19 mouse cellular contexts compared by ENCODE assay signal in genomic region chr17:5556568-5556967, GRCm38 (mm10).
DNase-seq lines count a peak whose midpoint lies in the region; ATAC-seq and TF ChIP-seq lines count a peak whose summit lies in the region.
"Had no signal": no experiment of that assay in that cellular context is flagged by ENCODE, and none has a peak within 500 bp of the region (broad histone marks: within the 10 kb centered on the region; RNA-seq: fewer than 3 reads in every experiment).

No protein-coding gene starts in this region.

- intact Hi-C loops in left cerebral cortex, postnatal 4 days (cut with DNase I) = no loop called here
- intact Hi-C loops in left cerebral cortex, postnatal 14 days (cut with DNase I) = no loop called here
- intact Hi-C loops in gastrocnemius, adult 2 months (cut with DNase I) = no loop called here

- no peak overlapping the region for H3K4me3 ChIP-seq in gastrocnemius, adult 2 months
- H3K4me3 ChIP-seq: embryonic facial prominence, embryonic 12.5 days; heart, embryonic 15.5 days; limb, embryonic 12.5 days; midbrain, embryonic 12.5 days; neural tube, embryonic 12.5 days had no signal

- peak; percentile 86 for ATAC-seq in cerebellum, adult (ENCODE audit: insufficient number of reproducible peaks, low FRiP score, low TSS enrichment)
- ATAC-seq: hindbrain, embryonic 16.5 days; intestine, embryonic 16.5 days had no signal

- DNase-seq in left cerebral cortex, postnatal 4 days = peak; percentile 56
- DNase-seq in left cerebral cortex, postnatal 14 days (ENCODE audit: low spot score in 2 of 2) = no peak
- DNase-seq in brain, adult 2 months (ENCODE audit: low read depth, low spot score) = peak; percentile 95
- DNase-seq in cerebellum, adult 9-10 months = peak; percentile 93
- no peak for DNase-seq in gastrocnemius, postnatal 10 days
- no peak for DNase-seq in gastrocnemius, adult 2 months
- no peak for DNase-seq in thymus, adult 18-20 months
- DNase-seq: adrenal gland, postnatal 10 days; lung, adult 18-20 months; right cerebral cortex, postnatal 14 days; thymus, postnatal 25 days had no signal

- no peak overlapping the region for H3K27ac ChIP-seq in gastrocnemius, adult 2 months
- H3K27ac ChIP-seq: embryonic facial prominence, embryonic 12.5 days; heart, embryonic 15.5 days; limb, embryonic 12.5 days; midbrain, embryonic 12.5 days; neural tube, embryonic 12.5 days had no signal

- TF ChIP-seq CTCF in gastrocnemius, adult 2 months (IDR thresholded peaks at IDR 0.05) = no peak

Comparison
In these comparisons a context has a peak if more than half of its experiments do, and no peak if none do; other contexts are left out.
1. DNase-seq: peak in left cerebral cortex, postnatal 4 days (single experiment), brain, adult 2 months (single experiment) and cerebellum, adult 9-10 months (single experiment); none in left cerebral cortex, postnatal 14 days (0 of 2), gastrocnemius, postnatal 10 days (single experiment), gastrocnemius, adult 2 months (single experiment) and thymus, adult 18-20 months (0 of 2).